Mouse (Mus musculus) hindbrain, embryonic 11.5 days (tissue): ENCODE data around the gene Gm45140. TPM values are rescaled to one million over a fixed set of nuclear protein-coding genes. Genes with fewer than 3 reads are reported as not detected.
A peak's percentile ranks its signal among the peaks of the same experiment; 100 is the strongest.
"Not testable (repeated sequence)": the region's sequence is repeated elsewhere in the genome, so short reads cannot be mapped to it uniquely, and the experiment has no call there.

Experiments used
- ATAC-seq: fragments of 200-750 bp; cut with Nextera tagmentation; 2 replicates; pipeline ENCODE4 v1.8.0; 2017; ENCODE audit warnings: mild to moderate bottlenecking, moderate TSS enrichment, moderate library complexity; ENCODE audit not compliant: low FRiP score
- DNase-seq: peaks from one replicate; pipeline ENCODE4 v3.0.0-alpha.2; 2015; ENCODE audit warnings: low spot score
- H3K27ac ChIP-seq: fragments of 300-500 bp; sonication (generic); 2 replicates; pipeline ENCODE4 v1.5.1; 2014; ENCODE audit warnings: mild to moderate bottlenecking, low read depth, low read length
- H3K27me3 ChIP-seq: fragments of 300-500 bp; sonication (generic); 2 replicates; pipeline ENCODE4 v1.6.1; 2014; ENCODE audit warnings: mild to moderate bottlenecking, low read length, moderate library complexity, mixed read lengths; ENCODE audit not compliant: control insufficient read depth, insufficient read depth
- H3K36me3 ChIP-seq: fragments of 300-500 bp; sonication (generic); 2 replicates; pipeline ENCODE4 v1.6.1; 2014; ENCODE audit warnings: mild to moderate bottlenecking, low read length, moderate library complexity, mixed read lengths; ENCODE audit not compliant: control insufficient read depth, insufficient read depth
- H3K4me1 ChIP-seq: fragments of 300-500 bp; sonication (generic); replicated peaks from 2 replicates; pipeline ENCODE4 v1.6.1; 2014; ENCODE audit warnings: low read length, mixed read lengths; ENCODE audit not compliant: control insufficient read depth, insufficient read depth
- H3K4me2 ChIP-seq: fragments of 300-500 bp; sonication (generic); replicated peaks from 2 replicates; pipeline ENCODE4 v1.6.1; 2014; ENCODE audit warnings: mild to moderate bottlenecking, low read depth, low read length
- H3K4me3 ChIP-seq: fragments of 300-500 bp; sonication (generic); 2 replicates; pipeline ENCODE4 v1.5.1; 2014; ENCODE audit warnings: low read depth, low read length
- H3K9ac ChIP-seq: fragments of 300-500 bp; sonication (generic); 2 replicates; pipeline ENCODE4 v1.6.1; 2014; ENCODE audit warnings: low read depth, low read length
- H3K9me3 ChIP-seq: fragments of 300-500 bp; sonication (generic); 2 replicates; pipeline ENCODE4 v1.6.1; 2016; ENCODE audit warnings: low read length; ENCODE audit not compliant: control insufficient read depth
- WGBS: fragments of 180-500 bp; shearing (Covaris S2); extraction: QIAGEN DNeasy Blood & Tissue Kit; methylation state at CpG from one replicate; pipeline ENCODE4 v1.1.7; 2014; 5-methylcytosine and 5-hydroxymethylcytosine counted together
- polyA plus RNA-seq: library from polyadenylated mRNA; unstranded; fragments of >200 nt; fragmentation: Nextera tagmentation; extraction: Ambion mirVana; gene quantifications from 2 replicates; pipeline ENCODE4 v1.2.1, GENCODE M21; 2014

Gene Gm45140
- polyA plus RNA-seq, 1 experiment from 2014 or later, result 3.2 TPM

- Histone ChIP-seq H3K9ac (no peak overlapping the region), H3K4me2 (no peak overlapping the region), H3K27ac (no peak overlapping the region), H3K4me3 (no peak overlapping the region), H3K36me3 (no peaks in the 10 kb centered on the region), H3K9me3 (no peaks in the 10 kb centered on the region), H3K4me1 (no peaks in the 10 kb centered on the region), H3K27me3 (no peaks in the 10 kb centered on the region)
- WGBS, result 86% methylated on average over 11 of the region's 11 CpGs
- DNase-seq (no peak), ATAC-seq (no peak)
Measured at GRCm38 (mm10) chr6:87778294-87779173, 57.1 kb downstream of the Gm45140 start.

- DNase-seq (no peak), ATAC-seq (no peak)
- H3K9me3 ChIP-seq, result no peaks in the 10 kb centered on the region
- H3K4me3 ChIP-seq, result no peak within 1 kb of the TSS
- WGBS, result 74% methylated on average over 2 of the region's 2 CpGs
- no peaks in the 10 kb centered on the region for H3K4me1 ChIP-seq
- H3K27ac ChIP-seq, result no peak within 1 kb of the TSS
- H3K27me3 ChIP-seq, result no peaks in the 10 kb centered on the region
- H3K36me3 ChIP-seq, result no peaks in the 10 kb centered on the region
- H3K4me2 ChIP-seq, result no peak within 1 kb of the TSS
- H3K9ac ChIP-seq, result no peak within 1 kb of the TSS
Measured at GRCm38 (mm10) chr6:87777842-87778241, 57.8 kb downstream of the Gm45140 start, which contains the start of gene Gp9. TSS of gene Gp9 (plus strand) at chr6:87778072.

GRCm38 (mm10) chr6:87776663-87777062 is 58.9 kb downstream of the Gm45140 start:
- ATAC-seq (no peak), DNase-seq (no peak)
- H3K27ac ChIP-seq, result no peak overlapping the region
- H3K4me2 ChIP-seq, result no peak overlapping the region
- no peaks in the 10 kb centered on the region for H3K36me3 ChIP-seq
- no peak overlapping the region for H3K9ac ChIP-seq
- H3K9me3 ChIP-seq, result no peaks in the 10 kb centered on the region
- no peaks in the 10 kb centered on the region for H3K4me1 ChIP-seq
- H3K4me3 ChIP-seq, result no peak overlapping the region
- no peaks in the 10 kb centered on the region for H3K27me3 ChIP-seq
- WGBS, result 86% methylated on average over 1 of the region's 1 CpGs

- Histone ChIP-seq H3K4me3 (no peak overlapping the region), H3K4me2 (no peak overlapping the region), H3K4me1 (no peaks in the 10 kb centered on the region), H3K27me3 (no peaks in the 10 kb centered on the region), H3K27ac (no peak overlapping the region), H3K9me3 (no peaks in the 10 kb centered on the region), H3K36me3 (no peaks in the 10 kb centered on the region), H3K9ac (no peak overlapping the region)
- DNase-seq, result no peak
- ATAC-seq, result no peak
- 72% methylated on average over 3 of the region's 3 CpGs for WGBS
Measured at GRCm38 (mm10) chr6:87775588-87776245, 59.9 kb downstream of the Gm45140 start.

GRCm38 (mm10) chr6:87774909-87775308 is 60.7 kb downstream of the Gm45140 start:
- Histone ChIP-seq H3K4me3 (no peak overlapping the region), H3K4me1 (no peaks in the 10 kb centered on the region), H3K9me3 (no peaks in the 10 kb centered on the region), H3K27me3 (no peaks in the 10 kb centered on the region), H3K27ac (no peak overlapping the region), H3K4me2 (no peak overlapping the region), H3K36me3 (no peaks in the 10 kb centered on the region), H3K9ac (no peak overlapping the region)
- DNase-seq (no peak), ATAC-seq (no peak)
- WGBS, result 85% methylated on average over 9 of the region's 9 CpGs

GRCm38 (mm10) chr6:87774466-87774865 is 61.1 kb downstream of the Gm45140 start:
- Histone ChIP-seq H3K27ac (no peak overlapping the region), H3K27me3 (no peaks in the 10 kb centered on the region), H3K36me3 (no peaks in the 10 kb centered on the region), H3K9me3 (no peaks in the 10 kb centered on the region), H3K9ac (no peak overlapping the region), H3K4me1 (no peaks in the 10 kb centered on the region), H3K4me2 (no peak overlapping the region), H3K4me3 (no peak overlapping the region)
- DNase-seq (no peak), ATAC-seq (no peak)
- 55% methylated on average over 1 of the region's 1 CpGs for WGBS

GRCm38 (mm10) chr6:87770626-87771025 is 65.0 kb downstream of the Gm45140 start:
- H3K27me3 ChIP-seq, result no peaks in the 10 kb centered on the region
- no peak overlapping the region for H3K27ac ChIP-seq
- 61% methylated on average over 8 of the region's 8 CpGs for WGBS
- H3K36me3 ChIP-seq, result no peaks in the 10 kb centered on the region
- H3K9me3 ChIP-seq, result no peaks in the 10 kb centered on the region
- DNase-seq (peak; percentile 21), ATAC-seq (no peak)
- no peak overlapping the region for H3K4me2 ChIP-seq
- no peak overlapping the region for H3K4me3 ChIP-seq
- no peaks in the 10 kb centered on the region for H3K4me1 ChIP-seq
- H3K9ac ChIP-seq, result no peak overlapping the region

GRCm38 (mm10) chr6:87764296-87764695 is 71.3 kb downstream of the Gm45140 start:
- not testable (repeated sequence) for ATAC-seq, H3K36me3 ChIP-seq, H3K27ac ChIP-seq, H3K9me3 ChIP-seq, DNase-seq, H3K4me2 ChIP-seq, H3K9ac ChIP-seq, H3K27me3 ChIP-seq, H3K4me1 ChIP-seq, H3K4me3 ChIP-seq
- 95% methylated on average over 2 of the region's 2 CpGs for WGBS
